Mouse (Mus musculus) left cerebral cortex, adult 9 months (tissue): ENCODE measurements at regions not wholly inside any gene's neighbourhood (a gene's known extent, or its start where the extent isn't known, plus 50 kb on each side); places are given as distances from the start of the nearest gene placed in this dataset.
"Not testable (repeated sequence)": the region's sequence is repeated elsewhere in the genome, so short reads cannot be mapped to it uniquely, and the experiment has no call there.

ENCODE experiments used
- DNase-seq, 2 experiments: peaks; one replicate each; pipeline ENCODE4 v3.0.0; 2022; ENCODE audit warnings: low spot score in 2 of 2

DNA sequence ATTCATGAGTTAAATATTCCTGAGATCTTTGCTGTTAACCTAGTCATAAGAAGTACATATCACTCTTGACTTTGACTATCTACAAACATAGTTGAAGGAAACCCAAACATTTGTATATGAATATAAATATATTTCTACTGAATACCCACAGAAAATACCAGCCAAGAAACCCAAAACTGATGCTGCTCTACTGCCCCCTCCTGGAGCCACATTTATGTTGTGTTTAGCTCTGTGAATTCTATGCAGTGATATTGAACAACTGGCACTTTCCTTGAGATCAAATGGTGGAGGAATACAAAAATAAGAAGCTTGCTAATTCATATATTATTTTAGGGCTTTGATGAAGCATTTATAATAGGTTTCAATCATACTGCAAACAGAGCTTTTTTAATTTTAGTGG is 89.7 kb upstream of the Mageb16 start:
- DNase-seq = peak in 1 of 2 experiments; percentile 30

DNA sequence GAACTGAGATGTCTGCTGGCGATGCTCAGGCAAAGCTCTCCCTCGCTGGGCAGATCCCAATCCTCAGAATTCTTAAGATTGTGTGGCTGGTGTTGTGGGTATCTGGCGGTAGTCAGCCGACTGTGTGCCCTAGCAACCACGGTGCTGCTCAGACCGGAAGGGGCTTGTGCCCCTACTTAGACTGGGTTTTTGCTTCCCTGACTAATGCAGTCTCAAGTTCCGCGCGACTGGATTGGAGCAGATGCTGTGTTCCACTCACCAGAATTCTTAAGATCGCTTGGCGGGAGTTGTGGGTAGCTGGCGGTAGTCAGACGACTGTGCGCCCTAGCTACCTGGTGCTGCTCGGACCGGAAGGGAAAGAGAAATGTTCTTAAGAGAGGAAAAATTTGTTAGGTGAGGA is 87.4 kb upstream of the Mageb16 start:
- DNase-seq = not testable (repeated sequence)
